ENCODE assay signal across 8 mouse cellular contexts in genomic region chr10:9675550-9676417, GRCm38 (mm10). TPM values are rescaled to one million over a fixed set of nuclear protein-coding genes. Genes with fewer than 3 reads are reported as not detected.
DNase-seq lines count a peak whose midpoint lies in the region; ATAC-seq and TF ChIP-seq lines count a peak whose summit lies in the region.

No protein-coding gene starts in this region.

- peak overlapping the region; percentile 96 for H3K4me2 ChIP-seq in kidney, embryonic 16.5 days (replicated peaks; ENCODE audit: low read depth, low read length)
- peak overlapping the region; percentile 99 for H3K4me2 ChIP-seq in forebrain, postnatal 0 days (ENCODE audit: low read depth)
- peak overlapping the region; percentile 82 for H3K4me2 ChIP-seq in midbrain, embryonic 16.5 days (ENCODE audit: low read length)

- 6% methylated on average over 36 of the region's 36 CpGs for WGBS in kidney, embryonic 16.5 days
- 6% methylated on average over 36 of the region's 36 CpGs for WGBS in forebrain, postnatal 0 days
- WGBS in midbrain, embryonic 16.5 days = 2% methylated on average over 36 of the region's 36 CpGs

- intact Hi-C loops in left cerebral cortex, postnatal 25 days (cut with DNase I) = loop anchor here (1.0 to 5.0 kb wide), 3 partner anchors 100 to 883 kb away; no protein-coding TSS in a partner anchor

- ATAC-seq in kidney, embryonic 16.5 days (ENCODE audit: low FRiP score, low TSS enrichment) = peak; percentile 47; the same call in 1 of the 2 replicates
- peak; percentile 47 for ATAC-seq in forebrain, postnatal 0 days
- peak; percentile 71 for ATAC-seq in midbrain, embryonic 16.5 days
- no peak for ATAC-seq in inflammation-experienced regulatory T-cells, adult 6 months

- peaks cover 24% of the 10 kb centered on the region for H3K27me3 ChIP-seq in kidney, embryonic 16.5 days (ENCODE audit: insufficient read depth, low read length)
- no peaks in the 10 kb centered on the region for H3K27me3 ChIP-seq in forebrain, postnatal 0 days (ENCODE audit: insufficient read depth, low read length)
- H3K27me3 ChIP-seq in midbrain, embryonic 16.5 days (ENCODE audit: control insufficient read depth, insufficient read depth, low read depth, low read length) = no peaks in the 10 kb centered on the region

- no peaks in the 10 kb centered on the region for H3K36me3 ChIP-seq in kidney, embryonic 16.5 days (ENCODE audit: insufficient read depth, low read length)
- H3K36me3 ChIP-seq in forebrain, postnatal 0 days (ENCODE audit: insufficient read depth) = no peaks in the 10 kb centered on the region
- no peaks in the 10 kb centered on the region for H3K36me3 ChIP-seq in midbrain, embryonic 16.5 days (ENCODE audit: control insufficient read depth, insufficient read depth, low read length)

- no peak for DNase-seq in kidney, adult 9 months
- peak; percentile 63 for DNase-seq in brain, embryonic 14.5 days (ENCODE audit: low read depth)
- DNase-seq in forebrain, postnatal 0 days = peak; percentile 43
- peak; percentile 14 to 33 for DNase-seq in left cerebral cortex, postnatal 25 days (ENCODE audit: low spot score in 2 of 2)
- DNase-seq in spleen, adult 18-20 months = no peak

- peaks cover 26% of the 10 kb centered on the region for H3K4me1 ChIP-seq in kidney, embryonic 16.5 days (ENCODE audit: insufficient read depth, low read length)
- H3K4me1 ChIP-seq in forebrain, postnatal 0 days (ENCODE audit: insufficient read depth) = no peaks in the 10 kb centered on the region
- H3K4me1 ChIP-seq in midbrain, embryonic 16.5 days (ENCODE audit: control insufficient read depth, insufficient read depth, low read length) = peaks cover 30% of the 10 kb centered on the region

- no peak for TF ChIP-seq POLR2A in brain, embryonic 14.5 days (IDR thresholded peaks at IDR 0.05; ENCODE audit: borderline replicate concordance, extremely low read depth, insufficient read depth, insufficient read length, poor library complexity, severe bottlenecking)

- no peaks in the 10 kb centered on the region for H3K9me3 ChIP-seq in kidney, embryonic 16.5 days (ENCODE audit: low read length)
- no peaks in the 10 kb centered on the region for H3K9me3 ChIP-seq in forebrain, postnatal 0 days (ENCODE audit: low read length)
- no peaks in the 10 kb centered on the region for H3K9me3 ChIP-seq in midbrain, embryonic 16.5 days (replicated peaks; ENCODE audit: control insufficient read depth, low read length, poor library complexity, severe bottlenecking)

- H3K9ac ChIP-seq in kidney, embryonic 16.5 days (replicated peaks; ENCODE audit: low read length) = peak overlapping the region; percentile 75
- peak overlapping the region; percentile 59 for H3K9ac ChIP-seq in forebrain, postnatal 0 days
- peak overlapping the region; percentile 96 for H3K9ac ChIP-seq in midbrain, embryonic 16.5 days (ENCODE audit: low read depth, low read length)

- TF ChIP-seq CTCF in brain, embryonic 14.5 days (IDR thresholded peaks at IDR 0.05; ENCODE audit: borderline replicate concordance, extremely low read depth, insufficient read depth, insufficient read length) = no peak
- TF ChIP-seq CTCF in forebrain, postnatal 0 days (IDR thresholded peaks at IDR 0.05; ENCODE audit: low read depth) = no peak

- H3K27ac ChIP-seq in kidney, embryonic 16.5 days (ENCODE audit: low read length) = no peak overlapping the region
- peak overlapping the region; percentile 46; the same call in 1 of the 2 replicates for H3K27ac ChIP-seq in forebrain, postnatal 0 days (ENCODE audit: low read depth, low read length)
- H3K27ac ChIP-seq in midbrain, embryonic 16.5 days (ENCODE audit: low read length) = peak overlapping the region; percentile 87

- H3K4me3 ChIP-seq in kidney, embryonic 16.5 days (ENCODE audit: low read length) = peak overlapping the region; percentile 78
- peak overlapping the region; percentile 61 for H3K4me3 ChIP-seq in forebrain, postnatal 0 days (ENCODE audit: low read depth, low read length)
- H3K4me3 ChIP-seq in midbrain, embryonic 16.5 days (ENCODE audit: low read depth, low read length) = peak overlapping the region; percentile 81

RNA-seq across cellular contexts. Expression of gene Samd5, which starts 0.8 kb away (rescaled TPM):
- polyA plus RNA-seq in kidney, embryonic 16.5 days (2015; fragmentation: Nextera tagmentation; extraction: Ambion mirVana) = 2.5 and 3.5 TPM in 2 replicates
- polyA plus RNA-seq in brain, embryonic 14.5 days (2012; rRNA removed) = 5.4 and 11.1 TPM in 2 replicates
- total RNA-seq in forebrain, postnatal 0 days (2014; rRNA removed) = 9.8 and 12.8 TPM in 2 replicates
- polyA plus RNA-seq in forebrain, postnatal 0 days (2015; fragmentation: Nextera tagmentation; extraction: Ambion mirVana) = 1.9 and 4.1 TPM in 2 replicates
- total RNA-seq in left cerebral cortex, postnatal 25 days (2021) = 10 to 100 TPM; 10.0 to 10.6 TPM
- polyA plus RNA-seq in midbrain, embryonic 16.5 days (2015; fragmentation: Nextera tagmentation; extraction: Ambion mirVana) = 7.7 and 8.7 TPM in 2 replicates
- not detected for polyA plus RNA-seq in inflammation-experienced regulatory T-cells, adult 6 months (2017; shearing (Covaris generic))

Comparison
In these comparisons a context has a peak if more than half of its experiments do, and no peak if none do; other contexts are left out.
1. DNase-seq: peak in brain, embryonic 14.5 days (single experiment), forebrain, postnatal 0 days (single experiment) and left cerebral cortex, postnatal 25 days (2 of 2); none in kidney, adult 9 months (single experiment) and spleen, adult 18-20 months (0 of 2).
2. Peak in every context shown above with its lines, with median percentiles within 50 percentile points of each other: H3K4me2 ChIP-seq, H3K4me3 ChIP-seq and H3K9ac ChIP-seq.